Mouse (Mus musculus) retina, adult 2 months (tissue): ENCODE measurements at regions not wholly inside any gene's neighbourhood (a gene's known extent, or its start where the extent isn't known, plus 50 kb on each side); places are given as distances from the start of the nearest gene placed in this dataset.

ENCODE experiments used
- DNase-seq: peaks from one replicate; pipeline ENCODE4 v3.0.0-alpha.2; 2012; ENCODE audit warnings: low read depth, low spot score

GRCm38 (mm10) chr11:27280791-27281190 lies 687.0 kb upstream of the Vrk2 start:
- no peak for DNase-seq

- peak; percentile 15 for DNase-seq
These were observed 670.5 kb upstream of the Vrk2 start for GRCm38 (mm10) chr11:27264253-27264652.

GRCm38 (mm10) chr11:27258521-27258920 lies 664.7 kb upstream of the Vrk2 start:
- no peak for DNase-seq

GRCm38 (mm10) chr11:27235884-27236283 lies 642.1 kb upstream of the Vrk2 start:
- DNase-seq: no peak

- DNase-seq: no peak
These were observed 632.7 kb upstream of the Vrk2 start for GRCm38 (mm10) chr11:27226454-27226853.

- DNase-seq: no peak
These were observed 628.6 kb upstream of the Vrk2 start for GRCm38 (mm10) chr11:27222436-27222835.

GRCm38 (mm10) chr11:27221956-27222355 lies 628.2 kb upstream of the Vrk2 start:
- no peak for DNase-seq

- peak; percentile 11 for DNase-seq
These were observed 626.2 kb upstream of the Vrk2 start for GRCm38 (mm10) chr11:27219715-27220699.

- DNase-seq: no peak
These were observed 622.0 kb upstream of the Vrk2 start for GRCm38 (mm10) chr11:27215752-27216151.

GRCm38 (mm10) chr11:27203330-27204214 lies 609.8 kb upstream of the Vrk2 start:
- no peak for DNase-seq

GRCm38 (mm10) chr11:27184035-27184434 lies 590.2 kb upstream of the Vrk2 start:
- no peak for DNase-seq

- no peak for DNase-seq
These were observed 589.6 kb upstream of the Vrk2 start for GRCm38 (mm10) chr11:27183422-27183821.

- no peak for DNase-seq
These were observed 566.6 kb upstream of the Vrk2 start for GRCm38 (mm10) chr11:27160411-27160810.
